Mouse (Mus musculus) forebrain, embryonic 12.5 days (tissue): ENCODE measurements around the gene Poglut1. TPM values are rescaled to one million over a fixed set of nuclear protein-coding genes. Genes with fewer than 3 reads are reported as not detected.
A peak's percentile ranks its signal among the peaks of the same experiment; 100 is the strongest.

Experiments
- ATAC-seq: fragments of 200-750 bp; cut with Nextera tagmentation; 2 replicates; pipeline ENCODE4 v1.8.0; 2017; ENCODE audit warnings: moderate TSS enrichment; ENCODE audit not compliant: low FRiP score
- H3K27ac ChIP-seq: fragments of 300-500 bp; sonication (generic); 2 replicates; pipeline ENCODE4 v1.5.1; 2016; ENCODE audit warnings: mild to moderate bottlenecking
- H3K27me3 ChIP-seq: fragments of 300-500 bp; sonication (generic); 2 replicates; pipeline ENCODE4 v1.6.1; 2016; ENCODE audit warnings: mild to moderate bottlenecking
- H3K36me3 ChIP-seq: fragments of 300-500 bp; sonication (generic); replicated peaks from 2 replicates; pipeline ENCODE4 v1.6.1; 2016; ENCODE audit warnings: mild to moderate bottlenecking
- H3K4me1 ChIP-seq: fragments of 300-500 bp; sonication (generic); 2 replicates; pipeline ENCODE4 v1.6.1; 2016
- H3K4me2 ChIP-seq: fragments of 300-500 bp; sonication (generic); 2 replicates; pipeline ENCODE4 v1.6.1; 2016; ENCODE audit warnings: mild to moderate bottlenecking, moderate library complexity
- H3K4me3 ChIP-seq: fragments of 300-500 bp; sonication (generic); replicated peaks from 2 replicates; pipeline ENCODE4 v1.5.1; 2016; ENCODE audit warnings: mild to moderate bottlenecking
- H3K9ac ChIP-seq: fragments of 300-500 bp; sonication (generic); 2 replicates; pipeline ENCODE4 v1.6.1; 2016; ENCODE audit warnings: mild to moderate bottlenecking
- H3K9me3 ChIP-seq: fragments of 300-500 bp; sonication (generic); 2 replicates; pipeline ENCODE4 v1.6.1; 2016
- WGBS: fragments of 180-500 bp; shearing (Covaris S2); methylation state at CpG from one replicate; pipeline ENCODE4 v1.1.7; 2016; 5-methylcytosine and 5-hydroxymethylcytosine counted together
- polyA plus RNA-seq: library from polyadenylated mRNA; unstranded; fragments of >200 nt; fragmentation: Nextera tagmentation; extraction: Ambion mirVana; gene quantifications from 2 replicates; pipeline ENCODE4 v1.2.1, GENCODE M21; 2016

Gene Poglut1
- polyA plus RNA-seq, 1 experiment from 2014 or later: 78.4 TPM

DNA sequence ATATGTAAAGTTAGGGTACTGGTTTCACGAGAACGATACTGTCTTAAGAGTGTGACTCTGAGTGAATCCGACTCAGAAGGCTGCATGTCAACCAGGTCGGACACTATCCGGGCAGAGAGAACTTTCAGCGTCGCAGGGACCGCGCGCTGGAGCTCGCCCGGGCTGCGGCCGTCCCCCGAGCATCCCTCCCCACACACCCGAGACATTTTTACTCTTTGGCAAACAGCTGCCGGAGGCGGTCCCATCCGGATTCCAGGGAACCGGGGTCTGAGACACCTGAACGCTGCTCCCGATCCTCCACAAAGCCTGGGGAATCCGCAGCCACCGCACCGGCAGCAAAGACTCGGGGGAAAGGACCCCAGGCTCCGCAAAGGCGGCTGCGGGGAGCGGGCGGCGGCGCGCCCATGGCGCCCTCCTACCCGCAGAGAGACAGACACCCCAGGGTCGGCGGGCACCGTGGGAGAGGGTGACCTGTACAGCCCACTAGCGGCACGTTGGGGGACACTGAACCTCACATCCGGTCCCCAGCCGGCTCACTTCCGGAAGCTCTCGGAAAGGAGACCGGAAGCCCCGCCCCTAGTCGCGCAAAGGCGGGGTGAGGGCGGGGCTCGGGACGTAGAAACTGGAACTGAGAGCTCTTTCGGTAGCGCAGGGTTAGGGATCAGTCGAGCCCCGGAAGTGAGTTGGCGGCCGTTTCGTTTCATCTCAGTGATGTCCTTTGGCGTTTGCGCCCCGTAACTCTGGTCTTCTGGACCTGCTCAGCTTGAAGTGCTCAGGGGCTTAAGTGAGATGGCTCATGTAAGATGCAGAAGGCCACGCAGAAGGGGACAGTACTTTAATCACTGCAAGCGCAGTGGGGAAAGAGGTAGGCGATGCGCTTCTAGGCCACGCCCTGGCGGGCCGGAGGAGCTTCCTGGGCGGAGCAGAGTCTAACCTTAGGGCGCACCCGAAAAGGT lies 27.7 kb downstream of the Poglut1 start, which contains the start of gene Timmdc1:
Timmdc1 (minus strand) TSS at position 535 of the 956 bp plus-strand sequence.
- peak within 1 kb of the TSS; percentile 60 for H3K4me2 ChIP-seq
- peak; percentile 98 for ATAC-seq
- peak within 1 kb of the TSS; percentile 93 for H3K4me3 ChIP-seq
- no peaks in the 10 kb centered on the region for H3K9me3 ChIP-seq
- peaks cover 46% of the 10 kb centered on the region for H3K36me3 ChIP-seq
- under 1% methylated on average over 70 of the region's 73 CpGs for WGBS
- H3K27me3 ChIP-seq: no peaks in the 10 kb centered on the region
- peaks cover 18% of the 10 kb centered on the region for H3K4me1 ChIP-seq
- H3K9ac ChIP-seq: peak within 1 kb of the TSS; percentile 84
- H3K27ac ChIP-seq: peak within 1 kb of the TSS; percentile 95

DNA sequence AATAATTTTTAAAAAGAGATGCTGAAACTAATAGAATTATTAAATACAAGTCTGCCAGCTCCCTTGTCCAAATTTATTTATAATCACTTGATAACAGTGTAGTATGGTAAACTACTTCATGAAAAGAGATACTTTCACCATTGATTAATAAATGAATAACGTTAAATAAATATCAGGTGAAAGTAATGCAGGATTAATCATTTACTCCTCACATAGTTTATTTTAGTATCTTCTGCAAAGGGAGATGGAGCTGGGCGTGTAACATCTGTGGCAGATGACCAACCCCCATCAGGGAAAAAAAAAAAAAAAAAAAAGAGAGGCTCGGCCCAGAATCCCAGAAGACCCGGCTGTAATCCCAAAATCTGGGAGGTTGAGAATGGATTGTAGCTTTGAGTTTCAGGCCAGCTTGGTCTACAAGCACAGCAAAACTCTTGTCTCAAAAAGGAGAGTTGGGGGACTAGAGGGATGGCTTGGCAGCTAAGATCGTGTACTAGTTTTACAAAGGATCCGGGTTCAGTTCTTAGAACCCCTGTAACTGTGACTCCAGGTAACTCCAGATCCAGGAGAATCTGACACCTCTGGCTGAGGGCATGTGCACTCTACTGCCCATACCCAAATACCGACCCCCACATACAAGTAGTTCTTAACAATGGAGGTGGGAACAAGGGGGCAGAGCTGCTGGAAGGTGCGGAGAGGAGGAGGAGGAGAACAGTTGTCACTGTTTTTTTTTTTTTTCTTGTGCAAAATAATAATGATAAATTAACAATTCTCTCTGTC lies 28.7 kb downstream of the Poglut1 start:
- H3K27ac ChIP-seq: no peak overlapping the region
- ATAC-seq: no peak

DNA sequence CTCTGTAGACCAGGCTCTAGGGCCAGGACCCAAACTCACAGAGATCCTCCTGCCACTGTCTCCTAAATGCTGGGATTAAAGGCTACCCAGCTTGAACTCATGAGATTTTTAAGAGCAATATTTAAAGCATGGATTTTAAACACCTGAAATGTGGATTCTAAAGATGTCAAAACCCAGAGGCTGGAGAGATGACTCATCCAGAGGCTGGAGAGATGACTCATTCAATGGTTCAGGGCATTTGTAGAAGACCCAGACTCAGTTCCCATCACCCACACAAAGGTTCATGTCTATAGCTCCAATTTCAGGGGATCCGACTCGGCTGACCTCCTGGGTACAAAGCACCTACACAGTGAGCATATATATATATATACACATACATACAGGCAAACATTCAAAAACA lies 30.9 kb downstream of the Poglut1 start:
- no peak overlapping the region for H3K27ac ChIP-seq
- ATAC-seq: no peak
- no peak overlapping the region for H3K4me2 ChIP-seq
- H3K4me3 ChIP-seq: no peak overlapping the region
- no peaks in the 10 kb centered on the region for H3K9me3 ChIP-seq
- no peak overlapping the region for H3K9ac ChIP-seq
- WGBS: 93% methylated on average over 2 of the region's 2 CpGs
- peaks cover 36% of the 10 kb centered on the region for H3K36me3 ChIP-seq
- H3K27me3 ChIP-seq: no peaks in the 10 kb centered on the region
- peaks cover 18% of the 10 kb centered on the region for H3K4me1 ChIP-seq

More for the DNA sequence above, 28.7 kb downstream of the Poglut1 start:
- WGBS: 35% methylated on average over 8 of the region's 8 CpGs
- Histone ChIP-seq H3K9me3 (no peaks in the 10 kb centered on the region), H3K27me3 (no peaks in the 10 kb centered on the region), H3K4me3 (peak overlapping the region; percentile 93), H3K9ac (peak overlapping the region; percentile 48), H3K4me2 (peak overlapping the region; percentile 60), H3K36me3 (peaks cover 42% of the 10 kb centered on the region), H3K4me1 (peaks cover 18% of the 10 kb centered on the region)

DNA sequence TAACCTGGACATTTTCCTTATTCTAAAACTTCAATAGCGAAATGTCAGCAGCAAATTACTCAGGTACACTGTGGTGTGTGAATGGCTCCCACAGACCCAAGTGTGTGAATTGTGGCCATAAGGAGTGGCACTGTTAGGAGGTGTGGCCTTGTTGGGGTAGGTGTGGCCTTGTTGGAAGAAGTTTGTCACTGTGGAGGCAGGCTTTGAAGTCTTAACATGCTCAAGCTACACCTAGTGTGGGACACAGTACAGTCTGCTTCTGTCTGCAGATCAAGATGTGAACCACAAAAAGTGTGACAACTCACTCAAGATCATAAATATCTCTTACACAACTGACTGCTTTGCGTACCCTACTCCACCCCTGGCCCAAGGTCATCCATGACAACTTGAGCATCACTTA lies 39.2 kb downstream of the Poglut1 start:
- no peak overlapping the region for H3K4me2 ChIP-seq
- H3K27ac ChIP-seq: no peak overlapping the region
- ATAC-seq: no peak
- no peaks in the 10 kb centered on the region for H3K9me3 ChIP-seq
- H3K36me3 ChIP-seq: peaks cover 61% of the 10 kb centered on the region
- no peak overlapping the region for H3K9ac ChIP-seq
- no peaks in the 10 kb centered on the region for H3K27me3 ChIP-seq
- no peaks in the 10 kb centered on the region for H3K4me1 ChIP-seq
- WGBS: 96% methylated on average over 2 of the region's 2 CpGs
- no peak overlapping the region for H3K4me3 ChIP-seq

DNA sequence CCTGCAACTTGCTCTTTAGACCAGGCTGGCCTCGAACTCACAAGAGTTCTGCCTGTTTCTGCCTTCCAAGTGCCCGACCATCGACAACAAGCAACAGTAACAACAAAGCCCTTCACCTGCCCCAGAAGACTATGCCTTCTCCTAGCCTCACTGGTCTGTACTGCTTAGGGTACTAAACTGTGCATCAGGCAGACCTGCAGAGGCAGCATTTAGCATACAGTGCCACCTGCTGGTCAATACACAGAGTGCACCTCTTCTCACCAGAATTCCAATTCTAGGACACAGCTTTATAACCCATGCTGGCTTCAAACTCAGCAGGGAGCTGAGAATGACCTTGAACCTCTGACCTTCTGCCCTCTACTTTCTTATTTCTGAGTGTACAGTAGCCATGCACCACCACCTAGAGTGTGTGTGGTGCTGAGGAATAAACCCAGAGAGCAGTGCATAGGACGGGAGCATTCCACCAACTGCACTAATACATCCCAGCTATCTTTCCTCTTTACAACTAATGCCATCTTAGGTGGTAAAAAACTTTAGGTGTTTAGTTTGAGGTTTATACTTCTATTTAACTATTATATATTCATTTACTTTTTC lies 43.9 kb downstream of the Poglut1 start:
- H3K4me3 ChIP-seq: no peak overlapping the region
- no peaks in the 10 kb centered on the region for H3K4me1 ChIP-seq
- peaks cover 67% of the 10 kb centered on the region for H3K36me3 ChIP-seq
- ATAC-seq: peak; percentile 78; the same call in 1 of the 2 replicates
- 81% methylated on average over 4 of the region's 4 CpGs for WGBS
- H3K9ac ChIP-seq: no peak overlapping the region
- no peaks in the 10 kb centered on the region for H3K9me3 ChIP-seq
- no peaks in the 10 kb centered on the region for H3K27me3 ChIP-seq
- H3K4me2 ChIP-seq: no peak overlapping the region
- no peak overlapping the region for H3K27ac ChIP-seq

DNA sequence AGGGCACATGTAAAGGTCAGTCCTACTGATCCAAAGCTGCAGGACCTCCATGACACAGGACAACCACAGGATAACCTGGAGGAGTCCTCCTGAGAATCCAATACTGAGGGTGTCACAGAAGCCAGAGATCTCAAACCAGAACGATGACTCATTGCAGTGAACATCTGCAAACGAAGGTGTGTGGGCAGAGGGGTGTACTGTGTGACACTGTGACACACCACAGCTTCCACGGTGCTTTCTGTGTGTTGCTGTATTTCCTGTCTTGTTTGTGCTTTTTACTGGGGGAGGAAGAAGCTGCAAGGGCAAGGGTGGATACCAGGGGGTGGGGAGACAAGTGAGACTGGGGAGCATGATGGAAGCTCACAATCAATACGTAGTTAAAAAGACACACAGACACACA lies 46.5 kb downstream of the Poglut1 start:
- 93% methylated on average over 4 of the region's 4 CpGs for WGBS
- no peak overlapping the region for H3K4me3 ChIP-seq
- no peak for ATAC-seq

DNA sequence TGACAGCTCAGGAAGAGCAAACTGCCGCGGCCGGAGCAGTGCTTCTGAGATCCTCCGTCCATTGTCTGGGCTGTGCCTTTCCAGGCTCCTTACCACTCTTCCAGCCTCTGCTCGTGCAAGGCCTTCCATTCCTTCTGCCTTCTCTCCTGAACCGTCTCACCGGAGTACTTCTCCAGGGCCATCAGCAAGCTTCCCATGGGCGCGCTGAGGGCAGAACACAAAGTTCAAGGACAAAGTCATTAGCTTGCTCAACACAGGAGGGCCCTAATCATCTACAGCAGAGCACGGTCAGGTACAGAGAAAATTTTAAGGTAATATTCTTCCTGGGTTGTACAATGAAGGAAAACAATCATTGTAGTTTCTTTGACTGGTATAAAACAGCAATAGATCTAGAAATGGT lies 47.6 kb downstream of the Poglut1 start:
- no peak for ATAC-seq
- Histone ChIP-seq H3K9me3 (no peaks in the 10 kb centered on the region), H3K9ac (no peak overlapping the region), H3K27me3 (no peaks in the 10 kb centered on the region), H3K27ac (no peak overlapping the region), H3K36me3 (peaks cover 61% of the 10 kb centered on the region), H3K4me1 (no peaks in the 10 kb centered on the region), H3K4me3 (no peak overlapping the region), H3K4me2 (no peak overlapping the region)
- 94% methylated on average over 10 of the region's 10 CpGs for WGBS

More for the DNA sequence above, 46.5 kb downstream of the Poglut1 start:
- H3K27ac ChIP-seq: no peak overlapping the region
- no peak overlapping the region for H3K9ac ChIP-seq
- H3K4me1 ChIP-seq: no peaks in the 10 kb centered on the region
- H3K4me2 ChIP-seq: no peak overlapping the region
- no peaks in the 10 kb centered on the region for H3K27me3 ChIP-seq
- H3K36me3 ChIP-seq: peaks cover 63% of the 10 kb centered on the region
- H3K9me3 ChIP-seq: no peaks in the 10 kb centered on the region

DNA sequence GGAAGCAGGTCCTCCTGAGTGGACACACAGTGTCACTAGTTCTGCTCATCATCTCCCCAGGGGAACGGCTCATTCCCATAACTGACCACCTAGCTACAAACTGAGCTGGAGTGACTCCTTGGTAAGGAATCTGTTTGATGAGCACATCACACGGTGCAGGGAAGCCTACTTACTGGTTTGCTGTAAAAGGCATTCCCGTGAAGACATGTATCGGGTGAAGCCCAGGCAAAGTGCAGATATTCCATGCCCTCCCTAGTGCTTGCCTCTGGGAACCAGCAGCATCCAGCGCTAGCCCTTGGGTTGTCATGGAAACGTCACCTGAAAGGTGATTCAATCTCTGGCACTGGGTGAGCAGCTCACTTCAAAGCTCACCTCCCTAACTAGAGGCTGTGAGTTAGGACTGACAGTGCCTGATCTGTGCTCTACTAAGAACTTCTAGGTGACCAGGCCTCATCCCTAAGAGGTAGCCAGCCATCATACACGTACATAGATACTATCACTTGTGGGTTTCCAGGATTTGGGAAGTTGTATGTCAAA lies 53.4 kb downstream of the Poglut1 start:
- Histone ChIP-seq H3K9me3 (no peaks in the 10 kb centered on the region), H3K27ac (no peak overlapping the region), H3K4me1 (no peaks in the 10 kb centered on the region), H3K4me3 (no peak overlapping the region), H3K36me3 (peaks cover 27% of the 10 kb centered on the region), H3K27me3 (no peaks in the 10 kb centered on the region), H3K4me2 (no peak overlapping the region), H3K9ac (no peak overlapping the region)
- 87% methylated on average over 7 of the region's 7 CpGs for WGBS
- no peak for ATAC-seq

DNA sequence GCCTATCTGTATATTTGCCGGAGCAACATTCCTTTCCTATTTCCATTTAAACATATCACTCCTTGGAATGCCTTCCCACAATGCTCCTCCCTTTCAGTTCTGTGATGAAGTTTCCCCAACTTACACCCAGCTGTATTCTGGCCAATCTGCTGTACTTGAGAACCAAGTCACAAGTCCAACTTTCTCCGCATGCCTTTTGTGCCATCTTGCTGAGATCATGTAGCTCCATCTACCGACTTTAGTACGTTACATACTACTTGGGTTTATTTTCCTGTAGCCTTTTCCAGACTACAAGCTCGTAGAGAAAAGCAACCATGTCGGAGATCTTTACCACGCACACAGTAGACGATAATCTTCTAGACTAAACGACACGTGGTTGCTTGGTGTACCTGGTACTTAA lies 56.2 kb downstream of the Poglut1 start:
- no peak for ATAC-seq
- H3K9me3 ChIP-seq: no peaks in the 10 kb centered on the region
- WGBS: 90% methylated on average over 10 of the region's 10 CpGs

DNA sequence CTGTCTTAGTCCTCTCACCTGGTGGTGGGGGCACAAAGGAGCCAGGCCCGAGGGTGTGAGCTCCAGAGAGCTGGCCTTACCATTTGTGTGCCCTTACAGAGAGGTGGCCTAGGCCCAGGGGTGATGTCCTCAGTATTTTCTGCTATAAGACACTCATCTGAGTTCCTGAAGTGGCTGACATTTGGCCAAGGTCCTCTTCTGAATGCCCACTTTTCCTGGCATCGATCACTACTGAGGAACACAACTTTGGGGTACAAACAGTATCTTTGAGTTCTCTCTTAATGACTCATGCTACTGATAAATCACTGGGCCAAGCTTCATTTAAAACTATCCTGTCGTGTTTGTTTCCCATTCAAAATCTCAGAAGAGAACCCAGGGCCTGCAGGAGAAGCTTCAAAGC lies 57.5 kb downstream of the Poglut1 start:
- no peak overlapping the region for H3K4me3 ChIP-seq
- H3K4me1 ChIP-seq: no peaks in the 10 kb centered on the region
- WGBS: 82% methylated on average over 3 of the region's 3 CpGs
- no peak overlapping the region for H3K27ac ChIP-seq
- peaks cover 6% of the 10 kb centered on the region for H3K36me3 ChIP-seq
- no peaks in the 10 kb centered on the region for H3K27me3 ChIP-seq
- no peak for ATAC-seq
- no peak overlapping the region for H3K9ac ChIP-seq
- no peaks in the 10 kb centered on the region for H3K9me3 ChIP-seq
- no peak overlapping the region for H3K4me2 ChIP-seq

More for the DNA sequence above, 56.2 kb downstream of the Poglut1 start:
- Histone ChIP-seq H3K9ac (no peak overlapping the region), H3K27me3 (no peaks in the 10 kb centered on the region), H3K4me2 (no peak overlapping the region), H3K27ac (no peak overlapping the region), H3K4me1 (no peaks in the 10 kb centered on the region), H3K36me3 (peaks cover 17% of the 10 kb centered on the region), H3K4me3 (no peak overlapping the region)

DNA sequence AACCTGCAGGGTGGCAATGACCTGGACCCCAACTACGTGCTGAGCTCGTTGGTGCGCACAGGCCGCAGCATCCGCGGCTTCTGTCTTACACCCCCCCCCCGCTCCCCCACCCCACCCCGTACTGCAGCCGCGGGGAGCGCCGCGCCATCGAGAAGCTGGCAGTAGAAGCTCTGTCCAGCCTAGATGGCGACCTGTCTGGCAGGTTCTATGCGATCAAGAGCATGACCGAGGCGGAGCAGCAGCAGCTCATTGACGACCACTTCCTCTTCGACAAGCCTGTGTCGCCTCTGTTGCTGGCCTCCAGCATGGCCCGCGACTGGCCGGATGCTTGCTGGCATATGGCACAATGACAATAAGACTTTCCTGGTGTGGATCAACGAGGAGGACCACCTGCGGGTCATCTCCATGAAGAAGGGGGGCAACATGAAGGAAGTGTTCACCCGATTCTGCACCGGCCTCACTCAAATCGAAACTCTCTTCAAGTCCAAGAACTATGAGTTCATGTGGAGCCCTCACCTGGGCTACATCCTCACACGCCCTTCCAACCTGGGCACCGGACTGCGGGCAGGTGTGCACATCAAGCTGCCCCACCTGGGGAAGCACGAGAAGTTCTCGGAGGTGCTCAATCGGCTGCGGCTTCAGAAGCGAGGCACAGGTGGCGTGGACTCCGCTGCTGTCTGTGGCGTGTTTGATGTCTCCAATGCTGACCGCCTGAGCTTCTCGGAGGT lies 66.3 kb downstream of the Poglut1 start:
- Histone ChIP-seq H3K4me1 (peaks cover 9% of the 10 kb centered on the region), H3K27me3 (peaks cover 26% of the 10 kb centered on the region), H3K4me2 (peak overlapping the region; percentile 54), H3K9ac (no peak overlapping the region), H3K4me3 (peak overlapping the region; percentile 36), H3K9me3 (no peaks in the 10 kb centered on the region), H3K27ac (no peak overlapping the region), H3K36me3 (no peaks in the 10 kb centered on the region)
- no peak; the same call in 1 of the 2 replicates for ATAC-seq
- WGBS: 39% methylated on average over 42 of the region's 42 CpGs
